Mouse (Mus musculus) megakaryocyte, embryonic 14.5 days (primary cell): Measurements from ENCODE around the gene Pde4b.

Source experiments
- FLI1 ChIP-seq: IDR thresholded peaks from 2 replicates; pipeline ENCODE4 v1.6.1; 2012; ENCODE audit warnings: low read length, inconsistent platforms, mixed read lengths
- GATA1 ChIP-seq: IDR thresholded peaks from 3 replicates; pipeline ENCODE4 v1.6.1; 2012; ENCODE audit warnings: mixed read lengths, low read length, inconsistent platforms, borderline replicate concordance

GRCm38 (mm10) chr4:102631624-102632023, 544.3 kb downstream of the Pde4b start:
- no peak for TF ChIP-seq GATA1
- no peak for TF ChIP-seq FLI1
